Mouse (Mus musculus): ENCODE data around the gene Camsap2.

Gene Camsap2

GRCm38 (mm10) chr1:136223758-136224342 lies 122.1 kb downstream of the Camsap2 start:
- DNase-seq (ENCODE audit: low read depth, low spot score) = no peak

DNA sequence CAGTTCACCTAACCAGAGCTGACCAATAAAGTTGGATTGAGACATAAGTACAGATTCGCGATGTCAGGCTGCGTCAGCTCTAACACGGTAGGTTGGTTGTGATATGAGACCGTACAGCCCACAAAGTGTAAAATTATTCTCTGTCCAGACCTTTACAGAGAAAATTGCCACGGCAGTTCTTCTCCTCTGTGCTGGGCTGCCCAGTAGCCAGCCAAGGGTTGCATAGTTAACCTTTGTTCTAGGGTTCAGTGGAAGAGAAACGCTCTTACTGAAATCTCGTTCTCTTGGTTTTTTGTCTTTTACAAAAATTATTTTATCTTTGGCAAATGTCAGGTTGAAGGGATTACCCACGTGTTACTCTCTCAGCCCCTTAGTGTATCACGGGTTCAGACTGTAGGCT lies 123.5 kb downstream of the Camsap2 start:
- DNase-seq (ENCODE audit: low read depth, low spot score) = no peak

DNA sequence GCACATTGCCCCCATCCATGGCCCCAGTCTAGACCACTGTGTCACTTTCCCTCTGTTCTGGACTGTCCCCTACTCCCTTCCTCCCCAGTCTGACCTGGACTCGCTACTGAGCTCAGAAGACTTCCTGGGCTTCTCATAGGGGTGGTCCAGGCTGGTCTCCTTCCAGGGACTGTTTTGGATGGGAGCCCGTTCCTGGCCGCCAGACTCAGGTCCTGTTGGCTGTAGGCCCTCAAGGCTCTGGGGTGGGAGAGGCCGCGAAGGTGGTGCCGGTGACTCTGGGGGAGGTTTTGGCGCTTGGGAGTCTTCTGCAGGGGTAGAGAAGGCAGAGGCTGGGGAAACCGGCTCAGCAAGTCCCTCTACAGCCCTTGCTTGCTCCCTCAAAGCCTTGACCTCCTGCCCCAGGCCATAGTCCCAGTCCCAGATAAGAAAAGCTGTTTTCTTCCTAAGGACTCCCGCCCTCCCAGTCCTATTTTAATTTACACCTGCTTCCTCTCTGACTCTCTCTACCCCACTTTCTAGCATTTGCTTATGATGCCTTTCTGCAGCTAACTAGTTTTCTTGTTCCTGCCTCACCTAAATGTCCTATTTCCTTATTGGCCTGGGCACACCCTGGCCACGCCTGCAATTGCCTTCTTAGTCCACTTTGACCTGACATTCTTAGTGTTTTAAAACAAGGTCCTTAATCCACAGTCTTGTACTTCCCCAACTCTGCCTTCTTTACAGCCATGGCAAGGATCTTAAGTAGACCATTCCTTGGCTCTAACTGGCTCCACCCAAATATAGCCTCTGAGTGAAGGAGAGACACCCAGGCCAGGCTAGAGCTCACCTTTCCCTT lies 125.7 kb downstream of the Camsap2 start:
- DNase-seq (ENCODE audit: low read depth, low spot score) = no peak

Data from ES-CJ7 (cell line).